Mouse (Mus musculus): ENCODE data around the gene Dock10.
A peak's percentile ranks its signal among the peaks of the same experiment; 100 is the strongest.

Gene Dock10

GRCm38 (mm10) chr1:80606131-80606754 lies 152.1 kb downstream of the Dock10 start:
- DNase-seq = no peak

DNA sequence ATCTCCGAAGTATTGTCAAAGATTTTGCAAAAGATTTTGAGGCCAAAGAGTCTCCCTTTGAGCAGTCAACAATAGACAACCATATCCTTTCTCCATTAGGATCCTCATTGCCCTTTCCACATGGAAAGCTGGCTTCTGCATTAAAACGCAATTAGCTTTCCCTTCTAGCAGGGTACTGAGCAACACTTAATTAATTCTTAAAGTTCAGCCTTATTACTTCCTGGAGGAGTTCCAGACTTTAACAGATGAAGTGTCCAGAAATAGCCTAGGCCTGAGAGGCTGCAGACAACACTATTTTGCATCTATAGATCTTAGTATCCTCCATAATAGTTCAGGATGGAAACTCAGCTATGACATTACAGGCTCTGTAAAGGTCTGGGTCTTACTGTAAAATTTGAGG lies 154.0 kb downstream of the Dock10 start:
- no peak for DNase-seq

- no peak for DNase-seq
Observed at GRCm38 (mm10) chr1:80603081-80603480, 155.2 kb downstream of the Dock10 start.

DNA sequence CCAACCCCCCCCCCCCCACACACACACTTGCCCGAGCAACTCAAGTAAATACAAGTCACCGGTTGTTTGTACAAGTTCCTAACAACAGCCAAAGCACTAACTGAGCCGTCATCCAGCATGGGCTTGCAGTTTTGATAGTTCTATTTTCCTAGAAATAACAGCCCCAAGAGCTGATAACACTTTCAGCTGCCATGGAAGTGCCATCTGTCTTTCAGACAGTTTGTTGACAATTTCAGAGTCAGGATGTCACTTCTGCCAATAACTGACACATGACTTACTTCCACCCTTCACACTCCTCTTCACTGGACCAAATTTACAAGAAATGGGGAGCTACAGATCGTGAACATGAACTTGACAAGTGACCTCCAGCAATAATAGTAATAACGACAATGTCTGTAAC lies 175.0 kb downstream of the Dock10 start:
- DNase-seq = no peak

DNA sequence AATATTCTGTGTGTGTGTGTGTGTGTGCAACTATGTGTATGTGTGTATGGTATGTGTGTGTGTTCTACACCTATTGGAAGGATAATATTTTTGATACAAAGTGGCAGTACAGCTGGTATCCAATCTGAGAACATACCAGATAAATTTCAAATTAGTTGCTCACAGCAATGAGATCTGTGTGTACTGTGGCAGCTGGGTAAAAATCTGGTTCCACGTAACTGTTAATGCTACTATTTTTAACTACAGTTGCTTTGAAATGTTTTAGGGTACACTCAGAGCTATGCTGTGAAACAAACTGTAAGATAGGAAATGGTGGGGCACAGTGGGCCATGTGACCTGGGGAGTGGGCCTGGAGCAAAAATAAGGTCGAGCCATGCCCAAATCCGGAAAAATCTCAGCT lies 176.1 kb downstream of the Dock10 start:
- no peak for DNase-seq

DNA sequence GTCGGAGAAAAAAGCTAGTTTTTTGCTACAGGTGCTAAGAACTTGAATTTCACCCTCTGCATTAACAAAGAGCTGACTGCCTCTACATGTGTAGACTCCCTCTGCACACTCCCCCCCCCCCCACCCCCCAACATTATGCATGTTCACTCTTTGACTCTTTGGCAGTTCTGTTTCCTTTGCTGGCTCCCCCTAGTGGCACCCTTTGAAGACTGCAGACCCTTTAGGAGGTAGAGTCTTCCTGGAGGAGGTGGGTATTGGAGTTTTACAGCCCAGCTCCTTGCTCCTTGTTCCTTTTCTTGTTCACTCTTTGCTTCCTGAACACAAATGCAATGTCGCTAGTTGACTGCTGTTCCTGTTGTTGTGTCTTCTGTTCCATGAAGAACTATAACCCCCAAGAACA lies 181.4 kb downstream of the Dock10 start:
- DNase-seq = peak; percentile 11 to 32

- no peak for DNase-seq
Observed at GRCm38 (mm10) chr1:80556446-80556845, 201.9 kb downstream of the Dock10 start.

GRCm38 (mm10) chr1:80541522-80541921 lies 216.8 kb downstream of the Dock10 start:
- no peak for DNase-seq

DNA sequence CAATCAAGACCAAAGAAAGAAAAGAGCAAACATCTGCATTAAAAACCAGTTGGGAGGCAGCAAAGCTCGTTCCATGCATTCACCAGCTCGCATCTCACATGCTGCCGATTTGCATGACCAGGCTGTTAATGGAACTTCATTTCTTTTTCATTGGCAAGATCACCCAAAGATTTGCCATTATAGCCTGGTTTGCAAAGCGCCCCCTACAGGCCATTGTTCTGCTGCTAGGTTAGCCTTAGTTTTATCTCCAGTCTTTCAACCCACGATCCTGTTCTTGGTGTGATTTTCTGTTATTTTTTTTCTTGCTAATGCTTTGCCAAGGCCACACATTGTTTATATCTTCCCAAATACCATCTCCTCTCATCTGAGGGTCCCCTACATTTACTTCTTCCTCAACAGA lies 236.1 kb downstream of the Dock10 start:
- no peak for DNase-seq

DNA sequence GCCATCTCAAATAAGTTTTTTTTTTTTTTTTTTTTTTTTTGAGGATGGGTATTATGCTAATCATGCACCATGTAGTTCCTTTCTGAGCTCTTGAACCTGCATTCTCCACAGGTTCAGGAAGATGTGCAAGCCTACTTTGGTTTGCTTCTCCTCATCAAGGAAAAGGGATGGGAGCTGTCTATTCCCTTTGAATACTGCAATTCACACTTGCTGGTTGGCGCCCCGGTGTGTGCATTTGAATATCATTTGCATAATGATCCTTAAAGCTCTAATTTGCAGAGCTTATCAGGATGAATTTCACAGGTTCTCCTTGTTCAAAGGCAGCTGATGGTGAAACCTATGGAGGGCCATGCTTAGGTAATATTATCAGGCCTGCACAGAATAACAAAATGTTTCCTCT lies 237.9 kb downstream of the Dock10 start:
- no peak for DNase-seq

DNA sequence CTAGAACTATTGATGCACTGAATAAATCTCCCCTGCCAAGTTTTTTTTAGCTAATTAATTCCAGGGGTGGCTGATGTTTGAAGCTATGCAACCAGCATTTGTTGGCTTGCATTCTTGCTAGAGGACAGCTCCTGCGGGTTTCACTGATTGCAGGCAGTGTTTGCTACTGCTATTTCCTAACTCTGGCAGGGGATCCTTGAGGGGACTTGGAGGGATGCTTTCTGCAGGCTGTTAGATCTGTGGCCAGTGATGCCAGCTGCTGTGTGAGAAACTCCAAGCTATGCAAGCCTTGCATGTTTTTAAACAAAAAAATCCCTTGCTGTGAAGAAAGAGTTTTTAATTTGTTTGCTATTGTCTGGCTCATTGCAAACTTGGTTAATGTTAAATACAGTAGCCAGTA lies 238.4 kb downstream of the Dock10 start:
- no peak for DNase-seq

DNA sequence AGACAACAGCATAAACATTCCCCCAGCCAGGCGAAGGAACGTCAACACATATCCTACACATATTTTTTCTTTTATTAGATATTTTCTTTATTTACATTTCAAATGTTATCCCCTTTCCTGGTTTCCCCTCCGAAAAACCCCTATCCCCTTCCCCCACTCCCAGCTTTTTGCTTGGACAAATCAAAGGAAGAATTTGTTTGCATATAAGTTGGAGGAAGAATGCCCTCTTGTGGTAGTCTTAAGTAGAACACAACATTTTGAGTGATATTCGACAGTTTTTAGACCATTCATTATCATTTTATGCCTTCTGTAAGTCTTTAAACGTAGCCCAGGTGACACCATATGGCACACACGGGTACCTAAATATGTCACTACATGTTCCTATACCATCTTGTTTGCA lies 242.5 kb downstream of the Dock10 start:
- no peak for DNase-seq

DNA sequence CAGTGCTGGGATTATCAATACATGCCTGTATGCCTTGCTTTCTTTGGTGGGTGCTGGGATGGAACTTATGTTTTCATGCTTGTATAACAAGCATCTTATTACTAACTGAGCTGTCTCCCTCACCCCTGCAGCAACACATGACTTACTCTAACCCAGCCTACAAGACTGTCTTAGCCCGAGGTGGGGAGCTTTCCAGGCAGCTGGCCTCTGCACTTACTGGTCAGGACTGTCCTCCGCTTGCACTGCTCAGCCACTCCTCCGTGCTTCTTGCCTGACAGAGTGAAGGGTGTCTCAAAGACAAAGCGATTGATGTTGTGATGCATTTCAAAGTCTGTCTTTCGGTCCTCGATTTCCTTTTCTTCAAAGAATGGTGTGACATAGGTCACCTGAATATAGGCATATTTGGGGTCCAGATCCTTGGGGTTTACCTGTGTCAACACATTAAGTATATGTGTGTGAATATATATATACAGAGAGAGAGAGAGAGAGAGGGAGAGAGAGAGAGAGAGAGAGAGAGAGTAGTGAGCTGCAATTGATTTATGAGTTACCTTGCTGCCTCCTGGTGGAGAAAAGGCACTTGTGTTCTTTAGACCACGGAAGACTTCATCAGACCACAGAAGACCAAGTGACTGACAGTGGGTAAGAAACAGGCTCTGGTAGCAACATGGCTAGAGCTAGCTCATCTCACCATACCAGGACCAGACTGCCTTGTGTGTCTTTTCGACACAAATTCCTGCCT lies 245.9 kb downstream of the Dock10 start:
- DNase-seq = no peak

GRCm38 (mm10) chr1:80504757-80505156 lies 253.6 kb downstream of the Dock10 start:
- DNase-seq = no peak

- no peak for DNase-seq
Observed at GRCm38 (mm10) chr1:80504081-80504480, 254.2 kb downstream of the Dock10 start.

- DNase-seq = no peak
Observed at GRCm38 (mm10) chr1:80502456-80503165, 255.7 kb downstream of the Dock10 start.

DNA sequence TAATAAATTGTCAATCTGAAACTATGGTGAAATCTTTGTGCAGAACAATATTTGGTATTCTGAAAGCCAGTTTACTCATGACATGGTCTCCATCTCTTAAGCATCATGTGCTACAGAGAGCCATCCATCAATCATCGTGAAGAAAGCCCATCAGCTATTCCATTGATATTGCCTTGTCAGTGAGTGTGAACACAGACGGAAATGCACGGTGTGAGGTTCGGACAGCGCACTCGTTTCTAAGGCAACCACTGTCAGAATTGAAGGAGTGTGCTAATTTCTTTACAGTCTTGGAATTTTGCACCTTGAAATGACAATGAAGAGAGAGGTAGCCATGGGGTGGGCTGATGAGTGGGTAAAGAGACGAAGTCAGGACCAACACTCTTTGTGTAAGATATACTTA lies 259.1 kb downstream of the Dock10 start:
- no peak for DNase-seq

DNA sequence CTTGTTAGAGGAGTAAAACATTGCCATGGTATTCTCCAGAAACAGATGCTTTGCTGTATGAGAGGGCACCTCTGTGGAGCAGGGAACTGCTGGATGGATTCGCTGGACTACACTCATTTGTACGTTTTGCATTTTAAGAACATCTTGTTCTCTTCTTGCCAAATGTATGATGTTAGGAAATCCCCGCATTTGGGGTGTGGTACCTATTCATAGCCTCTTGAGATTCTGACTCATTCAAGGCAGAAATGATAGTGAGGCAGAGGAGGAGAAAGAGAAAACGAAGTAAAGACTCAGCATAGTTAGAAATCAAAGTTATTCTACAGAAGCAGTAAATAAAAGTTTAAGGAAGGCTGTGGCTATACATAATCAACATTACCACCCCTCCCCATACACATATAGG lies 262.0 kb downstream of the Dock10 start:
- DNase-seq = no peak

GRCm38 (mm10) chr1:80483419-80483818 lies 274.9 kb downstream of the Dock10 start:
- DNase-seq = no peak

GRCm38 (mm10) chr1:80474942-80475341 lies 283.4 kb downstream of the Dock10 start:
- DNase-seq = no peak

DNA sequence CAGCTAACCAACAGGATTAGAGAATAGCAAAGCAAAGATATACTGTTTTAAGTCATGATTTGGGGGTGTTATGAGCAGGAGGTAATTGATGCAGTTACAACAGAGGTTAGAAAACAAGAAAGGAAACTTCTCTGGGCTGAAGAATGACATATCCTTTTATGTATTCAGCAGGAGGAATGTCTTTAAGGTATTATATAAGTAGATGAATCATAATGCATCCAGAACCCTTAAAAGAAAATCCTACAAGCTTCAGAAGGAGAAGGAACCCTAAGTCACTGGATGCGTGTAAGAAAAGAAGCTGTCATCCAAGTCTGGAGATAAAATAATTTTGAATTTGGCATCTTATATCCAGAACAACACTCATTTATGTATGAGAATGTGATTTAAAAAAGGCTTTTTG lies 285.9 kb downstream of the Dock10 start:
- no peak for DNase-seq

DNA sequence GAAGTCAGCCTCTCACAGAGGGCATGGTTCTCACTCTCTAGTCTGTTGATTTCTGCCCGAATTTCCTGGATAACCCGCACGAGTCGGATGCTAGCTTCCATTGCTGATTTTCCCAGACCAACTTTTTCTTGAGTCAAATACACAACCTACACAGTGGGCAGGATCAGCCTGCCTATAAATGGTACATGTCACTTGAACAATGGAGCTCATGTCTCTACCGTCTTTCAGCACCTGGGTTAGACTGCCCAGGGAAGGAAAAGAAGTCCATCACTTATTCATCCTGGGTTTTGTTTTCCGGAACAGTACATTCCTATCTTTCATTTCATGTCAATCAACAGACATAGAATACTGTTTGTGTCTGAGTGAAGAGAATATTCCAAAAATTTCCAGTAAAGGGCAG lies 297.0 kb downstream of the Dock10 start, which contains the start of gene Gm45261:
TSS of gene Gm45261 (minus strand) at position 101 of the 400 bp plus-strand sequence.
- no peak for DNase-seq

DNA sequence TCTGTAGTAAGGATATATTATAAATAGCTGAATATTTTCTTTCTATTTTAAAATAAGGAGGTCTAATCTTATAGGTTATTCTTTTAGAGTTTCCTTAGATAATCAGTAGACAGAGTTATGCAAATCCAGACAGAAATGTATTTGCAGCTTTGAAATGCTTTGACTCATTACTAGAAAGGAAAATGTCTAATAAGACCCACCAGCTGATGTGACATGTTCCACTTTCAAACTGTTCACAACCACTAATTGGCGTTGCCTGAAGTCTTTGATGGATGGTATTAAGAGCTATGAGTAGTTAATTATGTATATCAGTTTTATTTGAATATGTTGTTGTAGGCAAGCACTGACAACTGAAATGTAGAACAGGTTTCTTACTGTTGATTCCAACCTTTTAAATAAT lies 298.4 kb downstream of the Dock10 start:
- no peak for DNase-seq

DNA sequence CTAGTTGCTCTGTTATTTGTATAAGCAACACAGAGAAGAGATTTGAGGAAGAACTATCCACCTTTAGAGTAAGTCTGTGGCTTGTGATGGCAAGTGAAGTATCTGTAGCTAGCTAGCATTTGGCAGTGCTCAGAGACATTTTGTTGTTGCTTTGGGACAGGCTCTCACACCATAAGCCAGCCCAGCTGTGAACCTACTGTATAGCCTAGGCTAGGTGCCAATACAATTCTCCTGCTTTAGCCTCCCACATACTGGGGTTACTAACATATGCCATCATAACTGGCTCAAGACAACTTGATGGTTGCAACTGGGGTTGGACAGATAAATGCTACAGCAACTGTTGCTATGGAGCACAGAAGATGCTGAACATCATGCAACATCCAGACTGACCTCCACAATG lies 298.9 kb downstream of the Dock10 start:
- DNase-seq = no peak

Measured in thymus, adult 18-20 months (tissue).